Mouse (Mus musculus): ENCODE measurements around the gene Cd44.

DNA sequence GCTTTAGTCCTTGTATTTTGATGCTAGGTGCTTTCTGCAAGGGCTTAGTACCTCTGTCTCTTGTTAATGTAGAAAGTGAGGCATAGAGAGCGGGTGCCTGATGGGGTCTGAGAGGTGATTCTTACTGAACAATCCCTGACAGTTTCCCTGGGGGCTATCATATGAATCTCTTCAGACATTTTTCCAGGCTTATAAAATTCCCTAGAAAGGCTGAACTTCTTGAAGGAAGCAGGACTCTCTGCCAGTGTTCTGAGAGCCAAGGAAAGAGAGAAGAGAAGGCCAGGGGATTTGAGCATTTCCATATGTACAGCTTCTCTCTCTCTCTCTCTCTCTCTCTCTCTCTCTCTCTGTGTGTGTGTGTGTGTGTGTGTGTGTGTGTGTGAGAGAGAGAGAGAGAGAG is 92.0 kb downstream of the Cd44 start:
- TF ChIP-seq CTCF (IDR thresholded peaks at IDR 0.05; ENCODE audit: control insufficient read depth, insufficient read depth, insufficient replicate concordance, low read depth, low read length) (no peak), POLR2A (IDR thresholded peaks at IDR 0.05; ENCODE audit: control insufficient read depth, low read depth, low read length) (no peak)
